19 mouse cellular contexts compared by ENCODE assay signal in the genomic region with DNA sequence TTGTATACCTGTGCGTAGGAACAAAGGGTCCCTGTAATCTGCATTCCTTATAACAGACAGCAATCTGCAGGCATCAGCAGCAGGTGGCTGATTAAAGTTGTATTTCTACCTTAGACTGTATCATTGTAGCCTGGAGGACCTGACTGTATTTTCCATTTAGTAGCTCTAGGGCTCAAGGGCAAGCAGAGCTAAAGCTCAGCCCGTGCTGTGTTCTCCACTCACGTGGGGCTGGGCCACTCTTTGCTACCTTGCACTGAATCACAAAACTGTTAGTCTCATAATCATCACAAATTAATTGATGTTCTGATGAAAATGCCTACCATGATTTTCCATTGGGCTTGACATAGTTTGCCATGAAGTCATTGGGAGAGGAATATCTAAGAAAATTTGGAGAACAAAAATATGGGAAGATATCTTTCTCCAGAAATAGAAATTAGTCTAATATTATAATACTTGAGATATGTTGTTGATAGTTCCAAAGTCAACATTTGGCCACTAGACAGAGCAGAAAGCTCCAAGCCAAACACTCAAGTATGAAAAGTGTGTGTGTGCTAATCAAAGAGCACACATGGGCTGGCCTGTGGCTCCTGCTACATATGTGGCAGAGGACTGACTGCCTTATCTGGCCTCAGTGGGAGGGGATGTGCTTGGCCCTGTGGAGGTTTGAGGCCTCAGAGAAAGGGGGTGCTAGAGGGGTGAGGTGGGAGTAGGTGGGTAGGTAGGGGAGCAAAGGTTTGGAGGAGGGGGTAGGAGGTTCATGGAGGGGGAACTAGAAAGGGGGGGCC. TPM values are rescaled to one million over a fixed set of nuclear protein-coding genes. Genes with fewer than 3 reads are reported as not detected.
DNase-seq lines count a peak whose midpoint lies in the region; ATAC-seq and TF ChIP-seq lines count a peak whose summit lies in the region.
"Had no signal": no experiment of that assay in that cellular context is flagged by ENCODE, and none has a peak within 500 bp of the region (broad histone marks: within the 10 kb centered on the region; RNA-seq: fewer than 3 reads in every experiment).

No protein-coding gene starts in this region.

- no peak overlapping the region for H3K9ac ChIP-seq in liver, embryonic 14.5 days (replicated peaks)
- H3K9ac ChIP-seq in stomach, postnatal 0 days (ENCODE audit: low read length): no peak overlapping the region
- H3K9ac ChIP-seq in intestine, embryonic 15.5 days: no peak overlapping the region
- H3K9ac ChIP-seq: heart, embryonic 15.5 days; neural tube, embryonic 12.5 days had no signal

- no peak overlapping the region for H3K4me3 ChIP-seq in liver, embryonic 14.5 days (ENCODE audit: insufficient read depth in 1 of 2, low read depth in 2 of 2, low read length in 2 of 2)
- no peak overlapping the region for H3K4me3 ChIP-seq in stomach, postnatal 0 days (ENCODE audit: low read depth, low read length)
- no peak overlapping the region for H3K4me3 ChIP-seq in intestine, embryonic 15.5 days (replicated peaks)
- H3K4me3 ChIP-seq: heart, embryonic 15.5 days; neural tube, embryonic 12.5 days had no signal

- TF ChIP-seq EP300 in liver, embryonic 14.5 days (IDR thresholded peaks at IDR 0.05; ENCODE audit: low read depth): 0 out of 2 replicates have a peak, but pooled peaks have one; percentile 8
- no peak for TF ChIP-seq EP300 in stomach, postnatal 0 days (optimal IDR thresholded peaks at IDR 0.05)

- peak; percentile 70 for ATAC-seq in liver, embryonic 14.5 days (ENCODE audit: insufficient read depth)
- no peak for ATAC-seq in stomach, postnatal 0 days (ENCODE audit: low FRiP score, low TSS enrichment)
- ATAC-seq in intestine, embryonic 15.5 days: no peak
- no peak for ATAC-seq in inflammation-experienced regulatory T-cells, adult 6 months
- ATAC-seq: intestine, embryonic 16.5 days; midbrain, embryonic 16.5 days; Patski had no signal

- 81% methylated on average over 3 of the region's 3 CpGs for WGBS in liver, embryonic 14.5 days (ENCODE audit: insufficient replicate concordance)
- 83% methylated on average over 3 of the region's 3 CpGs for WGBS in stomach, postnatal 0 days
- 89% methylated on average over 3 of the region's 3 CpGs for WGBS in intestine, embryonic 15.5 days

- no peaks in the 10 kb centered on the region for H3K27me3 ChIP-seq in liver, embryonic 14.5 days (ENCODE audit: control insufficient read depth, insufficient read depth, low read length)
- no peaks in the 10 kb centered on the region for H3K27me3 ChIP-seq in stomach, postnatal 0 days (ENCODE audit: control insufficient read depth, insufficient read depth, low read length)
- H3K27me3 ChIP-seq in intestine, embryonic 15.5 days (replicated peaks): no peaks in the 10 kb centered on the region
- H3K27me3 ChIP-seq: heart, embryonic 15.5 days; neural tube, embryonic 12.5 days; Patski had no signal

- 0 out of 2 replicates have a peak, but pooled peaks have one; percentile 14 for TF ChIP-seq CTCF in liver, embryonic 14.5 days (IDR thresholded peaks at IDR 0.05; ENCODE audit: low read depth)
- TF ChIP-seq CTCF in stomach, postnatal 0 days (IDR thresholded peaks at IDR 0.05; ENCODE audit: low read depth): no peak

- DNase-seq in heart, adult 11 months: peak; percentile 91
- no peak for DNase-seq in heart, postnatal 4 days
- DNase-seq in liver, embryonic 14.5 days (ENCODE audit: low read depth in 3 of 3, low spot score in 3 of 3): no peak
- DNase-seq in lung, postnatal 14 days: peak; percentile 17
- DNase-seq in stomach, postnatal 0 days (ENCODE audit: low spot score): peak; percentile 21
- DNase-seq in thymus, postnatal 0 days (ENCODE audit: low spot score): no peak
- DNase-seq: cerebellum, adult 11 months; cerebellum, postnatal 36 days; heart, adult 18-20 months; right cerebral cortex, postnatal 25 days; thymus, postnatal 14 days had no signal

- no peak overlapping the region for H3K27ac ChIP-seq in liver, embryonic 14.5 days
- no peak overlapping the region for H3K27ac ChIP-seq in stomach, postnatal 0 days (replicated peaks)
- H3K27ac ChIP-seq in intestine, embryonic 15.5 days: no peak overlapping the region
- H3K27ac ChIP-seq: heart, embryonic 15.5 days; kidney, postnatal 0 days; neural tube, embryonic 12.5 days had no signal

- no peaks in the 10 kb centered on the region for H3K9me3 ChIP-seq in liver, embryonic 14.5 days (ENCODE audit: control insufficient read depth, low read length)
- H3K9me3 ChIP-seq in stomach, postnatal 0 days (ENCODE audit: control insufficient read depth, low read length): no peaks in the 10 kb centered on the region
- H3K9me3 ChIP-seq in intestine, embryonic 15.5 days: no peaks in the 10 kb centered on the region
- H3K9me3 ChIP-seq: heart, embryonic 15.5 days; neural tube, embryonic 12.5 days had no signal

- no peaks in the 10 kb centered on the region for H3K36me3 ChIP-seq in liver, embryonic 14.5 days (replicated peaks; ENCODE audit: control insufficient read depth, insufficient read depth, low read depth)
- no peaks in the 10 kb centered on the region for H3K36me3 ChIP-seq in stomach, postnatal 0 days (ENCODE audit: control insufficient read depth, insufficient read depth, low read length)
- H3K36me3 ChIP-seq in intestine, embryonic 15.5 days: no peaks in the 10 kb centered on the region
- H3K36me3 ChIP-seq: heart, embryonic 15.5 days; neural tube, embryonic 12.5 days had no signal

- peaks cover 3 to 22% of the 10 kb centered on the region in 2 experiments; a peak in 2 of 4 replicates for H3K4me1 ChIP-seq in liver, embryonic 14.5 days (replicated peaks; ENCODE audit: control insufficient read depth in 2 of 2, insufficient read depth in 2 of 2, low read length in 1 of 2)
- no peaks in the 10 kb centered on the region for H3K4me1 ChIP-seq in stomach, postnatal 0 days (replicated peaks; ENCODE audit: control insufficient read depth, insufficient read depth)
- 0 out of 2 replicates have a peak, but pooled peaks cover 2% of the 10 kb centered on the region for H3K4me1 ChIP-seq in intestine, embryonic 15.5 days (replicated peaks)

- no peak overlapping the region for H3K4me2 ChIP-seq in liver, embryonic 14.5 days (ENCODE audit: low read depth)
- H3K4me2 ChIP-seq in stomach, postnatal 0 days (replicated peaks; ENCODE audit: low read depth): no peak overlapping the region
- no peak overlapping the region for H3K4me2 ChIP-seq in intestine, embryonic 15.5 days (replicated peaks)
- H3K4me2 ChIP-seq: heart, embryonic 15.5 days; neural tube, embryonic 12.5 days had no signal

RNA-seq across cellular contexts. Expression of a gene that starts 53.6 kb away (rescaled TPM):
- 10 to 100 TPM; 37.7 to 39.9 TPM for total RNA-seq in heart, postnatal 4 days (2021)
- 1.1 and 1.5 TPM in 2 replicates for polyA plus RNA-seq in liver, embryonic 14.5 days (2012; rRNA removed)
- 2.3 and 3.4 TPM in 2 replicates for polyA plus RNA-seq in liver, embryonic 14.5 days (2014; fragmentation: Nextera tagmentation; extraction: Ambion mirVana)
- 17.7 and 23.5 TPM in 2 replicates for polyA plus RNA-seq in stomach, postnatal 0 days (2015; fragmentation: Nextera tagmentation; extraction: Ambion mirVana)
- polyA plus RNA-seq in thymus, postnatal 0 days (2015; fragmentation: Nextera tagmentation; extraction: Ambion mirVana): 10.9 and 12.6 TPM in 2 replicates
- 11.9 and 12.9 TPM in 2 replicates for polyA plus RNA-seq in intestine, embryonic 15.5 days (2015; fragmentation: Nextera tagmentation; extraction: Ambion mirVana)
- 10 to 100 TPM; 49.9 to 96.7 (median 68.7) TPM for polyA plus RNA-seq in inflammation-experienced regulatory T-cells, adult 6 months (2017; shearing (Covaris generic))

Comparison
In these comparisons a context has a peak if more than half of its experiments do, and no peak if none do; other contexts are left out.
1. DNase-seq: peak in heart, adult 11 months (single experiment), lung, postnatal 14 days (single experiment) and stomach, postnatal 0 days (single experiment); none in heart, postnatal 4 days (single experiment), liver, embryonic 14.5 days (0 of 3) and thymus, postnatal 0 days (single experiment).